Mouse (Mus musculus): ENCODE measurements around the gene Ostc. TPM values are rescaled to one million over a fixed set of nuclear protein-coding genes. Genes with fewer than 3 reads are reported as not detected.
A peak's percentile ranks its signal among the peaks of the same experiment; 100 is the strongest.

Gene Ostc
- polyA plus RNA-seq, 1 experiment from 2014 or later = 259 TPM

- Histone ChIP-seq H3K4me1 (peaks cover 21% of the 10 kb centered on the region), H3K9ac (replicated peaks) (no peak overlapping the region), H3K4me3 (no peak overlapping the region), H3K36me3 (peaks cover 36% of the 10 kb centered on the region), H3K27ac (replicated peaks) (no peak overlapping the region), H3K9me3 (no peaks in the 10 kb centered on the region), H3K4me2 (replicated peaks) (no peak overlapping the region), H3K27me3 (no peaks in the 10 kb centered on the region)
- WGBS = 100% methylated on average over 1 of the region's 1 CpGs
- ATAC-seq (ENCODE audit: low FRiP score, low read depth) = no peak
Observed at GRCm38 (mm10) chr3:130727036-130727435, 17.8 kb upstream of the Ostc start.

DNA sequence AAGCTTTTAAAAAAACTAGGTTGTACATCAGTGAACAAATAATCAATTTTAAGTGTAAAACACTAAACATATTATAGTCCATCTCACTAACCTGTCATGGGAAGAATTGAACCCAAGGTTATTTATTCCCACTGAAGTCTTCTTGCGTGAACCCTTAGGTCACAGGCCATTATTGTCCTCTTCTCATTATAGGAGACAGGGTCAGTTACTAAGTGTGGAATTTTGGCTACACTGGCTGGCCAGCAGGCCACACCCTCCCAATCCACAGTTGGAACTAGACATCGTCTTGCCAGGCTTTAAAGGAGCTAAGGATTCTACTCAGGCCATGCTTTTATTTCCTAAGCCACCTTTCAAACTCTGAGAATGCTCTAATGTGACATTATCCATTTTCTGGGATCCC, 16.5 kb upstream of the Ostc start:
- Histone ChIP-seq H3K27ac (replicated peaks) (no peak overlapping the region), H3K4me3 (no peak overlapping the region), H3K9ac (replicated peaks) (no peak overlapping the region), H3K27me3 (no peaks in the 10 kb centered on the region), H3K4me2 (replicated peaks) (no peak overlapping the region), H3K36me3 (peaks cover 36% of the 10 kb centered on the region), H3K9me3 (no peaks in the 10 kb centered on the region), H3K4me1 (peaks cover 17% of the 10 kb centered on the region)
- ATAC-seq (ENCODE audit: low FRiP score, low read depth) = no peak
- 81% methylated on average over 2 of the region's 2 CpGs for WGBS

- Histone ChIP-seq H3K4me2 (replicated peaks) (no peak overlapping the region), H3K4me1 (0 out of 2 replicates have a peak, but pooled peaks cover under 1% of the 10 kb centered on the region), H3K27me3 (no peaks in the 10 kb centered on the region), H3K9ac (replicated peaks) (no peak overlapping the region), H3K27ac (replicated peaks) (peak overlapping the region; percentile 72), H3K36me3 (peaks cover 26% of the 10 kb centered on the region), H3K4me3 (no peak overlapping the region), H3K9me3 (no peaks in the 10 kb centered on the region)
- 74% methylated on average over 11 of the region's 11 CpGs for WGBS
- peak; percentile 68 for ATAC-seq (ENCODE audit: low FRiP score, low read depth)
Observed at GRCm38 (mm10) chr3:130722733-130723478, 13.7 kb upstream of the Ostc start.

- H3K9me3 ChIP-seq = no peaks in the 10 kb centered on the region
- WGBS = 84% methylated on average over 4 of the region's 4 CpGs
Observed at GRCm38 (mm10) chr3:130720225-130720624, 11.0 kb upstream of the Ostc start.

GRCm38 (mm10) chr3:130718871-130719270, 9.6 kb upstream of the Ostc start:
- Histone ChIP-seq H3K36me3 (no peaks in the 10 kb centered on the region), H3K27ac (replicated peaks) (no peak overlapping the region), H3K4me1 (no peaks in the 10 kb centered on the region; the same call in 1 of the 2 replicates), H3K9ac (replicated peaks) (no peak overlapping the region), H3K27me3 (no peaks in the 10 kb centered on the region), H3K4me3 (no peak overlapping the region), H3K4me2 (replicated peaks) (no peak overlapping the region), H3K9me3 (no peaks in the 10 kb centered on the region)
- WGBS = 83% methylated on average over 4 of the region's 4 CpGs
- no peak for ATAC-seq (ENCODE audit: low FRiP score, low read depth)

More at GRCm38 (mm10) chr3:130720225-130720624, 11.0 kb upstream of the Ostc start:
- no peak for ATAC-seq (ENCODE audit: low FRiP score, low read depth)
- Histone ChIP-seq H3K27ac (replicated peaks) (no peak overlapping the region), H3K9ac (replicated peaks) (no peak overlapping the region), H3K4me3 (no peak overlapping the region), H3K4me2 (replicated peaks) (no peak overlapping the region), H3K4me1 (no peaks in the 10 kb centered on the region), H3K36me3 (no peaks in the 10 kb centered on the region), H3K27me3 (no peaks in the 10 kb centered on the region)

- 84% methylated on average over 7 of the region's 7 CpGs for WGBS
- Histone ChIP-seq H3K36me3 (no peaks in the 10 kb centered on the region), H3K4me1 (no peaks in the 10 kb centered on the region; the same call in 1 of the 2 replicates), H3K27ac (replicated peaks) (no peak overlapping the region), H3K4me2 (replicated peaks) (no peak overlapping the region), H3K9ac (replicated peaks) (no peak overlapping the region), H3K9me3 (no peaks in the 10 kb centered on the region), H3K27me3 (no peaks in the 10 kb centered on the region), H3K4me3 (no peak overlapping the region)
- no peak for ATAC-seq (ENCODE audit: low FRiP score, low read depth)
Observed at GRCm38 (mm10) chr3:130716555-130716954, 7.3 kb upstream of the Ostc start.

DNA sequence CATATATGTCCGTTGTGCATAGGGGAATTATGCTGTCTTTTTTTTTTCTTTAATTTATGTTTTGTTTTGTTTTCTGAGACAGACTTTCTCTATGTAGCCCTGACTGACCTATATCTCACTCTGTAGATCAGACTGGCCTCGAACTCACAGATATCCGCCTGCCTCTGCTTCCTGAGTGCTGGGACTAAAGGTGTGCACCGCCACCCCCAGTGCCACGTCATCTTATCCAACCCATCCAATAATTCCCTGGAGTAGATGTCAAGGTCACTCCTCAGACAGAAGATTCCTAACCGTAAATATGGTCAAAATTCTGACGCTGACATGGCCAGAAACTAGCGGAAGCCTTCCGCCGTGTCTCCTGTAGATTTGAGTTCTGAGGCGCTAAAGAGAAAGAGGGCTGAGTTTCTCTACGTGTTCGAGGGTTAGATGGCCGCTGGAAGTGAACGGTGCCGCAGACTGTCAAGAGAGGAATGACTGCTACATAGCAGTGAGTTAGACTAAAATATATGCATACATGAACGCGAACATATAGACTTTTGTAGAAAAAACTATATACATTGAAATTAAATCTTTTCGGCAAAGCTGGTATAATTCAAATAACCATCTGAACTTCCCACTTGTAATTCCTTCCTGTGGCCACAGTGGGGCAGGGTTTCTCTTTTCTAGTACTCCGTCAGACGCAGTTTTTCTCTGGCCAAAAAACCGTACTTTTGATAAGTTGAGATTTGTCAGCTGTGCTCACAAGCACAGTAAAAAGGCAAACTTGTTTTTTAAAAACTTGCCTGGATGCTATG, 5.7 kb upstream of the Ostc start:
- Histone ChIP-seq H3K4me2 (replicated peaks) (peak overlapping the region; percentile 51), H3K4me1 (no peaks in the 10 kb centered on the region; the same call in 1 of the 2 replicates), H3K36me3 (no peaks in the 10 kb centered on the region), H3K27me3 (no peaks in the 10 kb centered on the region), H3K9ac (replicated peaks) (no peak overlapping the region), H3K4me3 (peak overlapping the region; percentile 32), H3K27ac (replicated peaks) (no peak overlapping the region), H3K9me3 (no peaks in the 10 kb centered on the region)
- WGBS = 24% methylated on average over 22 of the region's 22 CpGs
- ATAC-seq (ENCODE audit: low FRiP score, low read depth) = no peak

GRCm38 (mm10) chr3:130712891-130713290, 3.6 kb upstream of the Ostc start:
- H3K27me3 ChIP-seq = no peaks in the 10 kb centered on the region
- no peaks in the 10 kb centered on the region for H3K9me3 ChIP-seq
- no peak overlapping the region for H3K4me2 ChIP-seq (replicated peaks)
- no peak overlapping the region for H3K4me3 ChIP-seq
- no peak overlapping the region for H3K9ac ChIP-seq (replicated peaks)
- ATAC-seq (ENCODE audit: low FRiP score, low read depth) = no peak
- WGBS = 71% methylated on average over 6 of the region's 6 CpGs
- peaks cover 6% of the 10 kb centered on the region for H3K4me1 ChIP-seq
- no peaks in the 10 kb centered on the region for H3K36me3 ChIP-seq
- no peak overlapping the region for H3K27ac ChIP-seq (replicated peaks)

DNA sequence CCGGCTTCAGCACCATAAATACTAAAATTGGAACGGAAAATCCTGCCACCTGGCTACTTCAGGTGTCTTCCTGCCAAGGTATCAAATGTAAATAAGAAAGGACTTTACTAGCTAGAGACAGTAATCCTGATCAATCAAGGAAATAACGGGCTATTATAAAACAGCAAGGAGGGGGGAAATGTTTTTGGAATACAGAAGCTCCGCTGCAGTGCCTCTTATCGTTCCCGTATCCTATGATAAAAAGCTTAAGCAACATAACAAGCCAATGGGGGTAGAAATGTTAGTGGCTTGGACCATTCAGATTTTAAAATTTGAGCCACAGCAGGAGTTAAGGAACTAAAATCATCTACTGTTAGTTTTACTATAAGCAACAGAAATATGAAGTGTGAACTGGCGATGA, 859 bp upstream of the Ostc start:
- Histone ChIP-seq H3K4me2 (replicated peaks) (peak overlapping the region; percentile 78), H3K27me3 (no peaks in the 10 kb centered on the region), H3K9ac (replicated peaks) (no peak overlapping the region), H3K4me3 (peak overlapping the region; percentile 70; the same call in 1 of the 2 replicates), H3K27ac (replicated peaks) (no peak overlapping the region), H3K4me1 (peaks cover 12% of the 10 kb centered on the region), H3K36me3 (0 out of 2 replicates have a peak, but pooled peaks cover under 1% of the 10 kb centered on the region), H3K9me3 (no peaks in the 10 kb centered on the region)
- ATAC-seq (ENCODE audit: low FRiP score, low read depth) = no peak
- WGBS = 61% methylated on average over 7 of the region's 7 CpGs

DNA sequence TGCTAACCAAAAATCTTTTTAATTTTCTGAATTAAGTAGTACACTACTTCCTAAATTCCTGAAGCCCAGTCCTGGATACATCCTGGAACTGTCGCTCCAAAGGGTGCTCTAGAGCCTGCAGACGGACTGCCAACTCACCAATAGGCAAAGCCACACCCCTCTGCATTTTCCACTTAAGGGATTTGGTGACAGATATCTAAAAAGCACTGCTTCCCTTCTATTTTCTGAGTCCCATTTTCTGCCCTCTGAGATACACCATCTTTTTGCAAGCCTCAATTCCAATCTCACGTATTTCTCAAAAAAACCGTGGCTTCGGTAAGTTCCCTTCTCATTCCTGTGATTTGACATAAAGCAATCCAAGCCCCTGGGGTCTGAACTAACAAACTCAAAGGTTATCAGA, 715 bp downstream of the Ostc start:
- no peaks in the 10 kb centered on the region for H3K9me3 ChIP-seq
- H3K36me3 ChIP-seq = peaks cover 14% of the 10 kb centered on the region
- no peak for ATAC-seq (ENCODE audit: low FRiP score, low read depth)
- H3K27ac ChIP-seq (replicated peaks) = peak overlapping the region; percentile 83
- H3K4me3 ChIP-seq = peak overlapping the region; percentile 70
- H3K27me3 ChIP-seq = no peaks in the 10 kb centered on the region
- 1% methylated on average over 5 of the region's 5 CpGs for WGBS
- H3K4me2 ChIP-seq (replicated peaks) = peak overlapping the region; percentile 78
- peak overlapping the region; percentile 90 for H3K9ac ChIP-seq (replicated peaks)
- peaks cover 12% of the 10 kb centered on the region for H3K4me1 ChIP-seq

DNA sequence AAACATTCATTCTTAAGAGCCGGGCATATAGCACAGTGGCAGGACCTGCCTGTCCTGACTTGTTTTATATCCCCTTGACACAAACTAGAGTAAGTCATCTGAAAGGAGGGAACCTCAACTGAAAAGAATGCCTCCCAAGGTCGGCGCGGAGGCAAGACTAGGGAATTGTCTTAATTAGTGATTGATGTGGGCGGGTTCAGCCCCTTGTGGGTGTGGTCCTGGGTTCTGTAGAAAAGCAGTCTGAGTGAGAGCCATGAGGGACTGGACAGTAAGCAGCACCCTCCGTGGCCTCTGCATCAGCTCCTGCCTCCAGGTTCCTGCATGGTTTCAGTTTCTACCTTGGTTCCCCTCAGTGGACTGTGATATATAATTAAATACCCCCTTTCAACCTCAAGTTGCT, 7.0 kb downstream of the Ostc start:
- Histone ChIP-seq H3K4me1 (no peaks in the 10 kb centered on the region; the same call in 1 of the 2 replicates), H3K27ac (replicated peaks) (no peak overlapping the region), H3K4me3 (no peak overlapping the region), H3K9ac (replicated peaks) (no peak overlapping the region), H3K9me3 (no peaks in the 10 kb centered on the region), H3K4me2 (replicated peaks) (no peak overlapping the region), H3K27me3 (no peaks in the 10 kb centered on the region), H3K36me3 (peaks cover 66% of the 10 kb centered on the region)
- ATAC-seq (ENCODE audit: low FRiP score, low read depth) = no peak
- WGBS = 87% methylated on average over 6 of the region's 6 CpGs

DNA sequence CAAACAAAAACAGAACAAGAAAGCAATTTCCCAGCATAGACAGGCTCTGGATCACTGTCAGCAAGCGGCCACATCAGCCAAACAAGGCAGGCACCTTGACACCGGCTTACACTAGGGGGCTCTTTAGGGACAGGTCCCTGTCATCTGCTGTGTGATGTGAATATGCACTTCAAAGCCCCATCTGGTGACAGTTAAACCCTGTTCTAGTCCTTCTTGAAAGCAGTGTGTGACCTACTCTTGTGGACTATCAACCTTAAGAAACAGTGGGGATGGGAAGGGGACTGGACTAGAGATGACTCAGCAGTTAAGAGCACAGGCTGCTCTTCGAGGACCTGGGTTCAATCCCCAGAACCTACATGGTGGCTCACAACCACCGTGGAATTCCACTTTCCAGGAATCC, 11.6 kb downstream of the Ostc start:
- no peak overlapping the region for H3K27ac ChIP-seq (replicated peaks)
- ATAC-seq (ENCODE audit: low FRiP score, low read depth) = no peak
- H3K4me1 ChIP-seq = no peaks in the 10 kb centered on the region
- no peak overlapping the region for H3K9ac ChIP-seq (replicated peaks)
- peaks cover 67% of the 10 kb centered on the region for H3K36me3 ChIP-seq
- H3K4me3 ChIP-seq = no peak overlapping the region
- no peaks in the 10 kb centered on the region for H3K9me3 ChIP-seq
- WGBS = 88% methylated on average over 4 of the region's 4 CpGs
- H3K4me2 ChIP-seq (replicated peaks) = no peak overlapping the region
- no peaks in the 10 kb centered on the region for H3K27me3 ChIP-seq

Data from midbrain, embryonic 12.5 days (tissue).